Mouse (Mus musculus) ES-E14 (cell line): Measurements from ENCODE around the gene Tbc1d4.

Experiments
- CHD2 ChIP-seq: IDR thresholded peaks from 2 replicates; pipeline ENCODE4 v1.6.1; 2014; ENCODE audit warnings: mild to moderate bottlenecking, low read depth, low read length, inconsistent platforms
- HCFC1 ChIP-seq: IDR thresholded peaks from 2 replicates; pipeline ENCODE4 v1.6.1; 2012; ENCODE audit warnings: low read length, inconsistent platforms, borderline replicate concordance; ENCODE audit not compliant: insufficient read depth
- ZC3H11A ChIP-seq: IDR thresholded peaks from 2 replicates; pipeline ENCODE4 v1.6.1; 2012; ENCODE audit warnings: low read depth, mild to moderate bottlenecking, inconsistent platforms, low read length, borderline replicate concordance

GRCm38 (mm10) chr14:101514557-101514971 lies 94.4 kb downstream of the Tbc1d4 start:
- TF ChIP-seq ZC3H11A (no peak), HCFC1 (no peak), CHD2 (no peak)
